Mouse (Mus musculus) cerebellum, adult 8-10 months (tissue): ENCODE data around the gene Tnks1bp1.

ENCODE experiments used
- DNase-seq: peaks from one replicate; pipeline ENCODE4 v3.0.0; 2022

Tnks1bp1 gene

DNA sequence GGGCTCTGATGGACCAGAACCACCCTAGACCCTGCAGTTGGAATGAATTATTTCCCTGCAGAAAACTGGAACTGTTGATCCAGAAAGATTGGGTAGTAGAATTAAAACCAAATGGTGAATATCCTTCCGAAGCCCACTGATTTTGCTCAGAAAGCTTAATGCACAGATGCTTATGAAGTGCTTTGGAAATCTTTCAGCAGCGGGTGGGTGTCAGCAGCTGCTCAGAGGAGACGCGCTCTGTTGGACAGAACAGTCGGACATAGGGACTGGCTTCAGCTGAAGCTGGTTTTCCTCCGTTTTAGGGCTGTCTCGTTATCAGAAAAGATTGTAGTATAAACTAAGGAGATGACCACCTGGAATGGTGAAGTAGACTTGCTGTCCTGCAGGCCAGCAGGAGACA, 4.2 kb upstream of the Tnks1bp1 start:
- DNase-seq: no peak

DNA sequence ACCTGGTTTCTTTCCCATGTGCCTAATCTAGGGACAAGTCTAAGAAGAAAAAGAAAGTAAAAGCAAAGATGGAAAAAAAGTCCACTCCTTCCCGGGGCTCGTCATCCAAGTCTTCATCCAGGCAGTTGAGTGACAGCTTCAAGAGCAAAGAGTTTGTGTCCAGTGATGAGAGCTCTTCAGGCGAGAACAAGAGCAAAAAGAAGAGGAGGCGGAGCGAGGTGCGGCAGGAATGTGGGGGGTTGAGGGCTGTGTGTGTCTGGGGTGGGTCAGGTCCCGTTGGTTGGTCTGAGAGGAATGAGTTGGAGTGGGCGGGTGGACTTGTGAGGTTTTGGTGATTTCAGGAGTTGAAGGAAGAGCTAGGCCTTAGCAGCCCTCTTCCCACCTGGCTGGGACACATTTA, 1.6 kb upstream of the Tnks1bp1 start:
- DNase-seq: no peak

- DNase-seq: no peak
Observed at GRCm38 (mm10) chr2:85047081-85047480, 741 bp upstream of the Tnks1bp1 start.

GRCm38 (mm10) chr2:85048168-85048751, 438 bp downstream of the Tnks1bp1 start:
- DNase-seq: peak; percentile 59

DNA sequence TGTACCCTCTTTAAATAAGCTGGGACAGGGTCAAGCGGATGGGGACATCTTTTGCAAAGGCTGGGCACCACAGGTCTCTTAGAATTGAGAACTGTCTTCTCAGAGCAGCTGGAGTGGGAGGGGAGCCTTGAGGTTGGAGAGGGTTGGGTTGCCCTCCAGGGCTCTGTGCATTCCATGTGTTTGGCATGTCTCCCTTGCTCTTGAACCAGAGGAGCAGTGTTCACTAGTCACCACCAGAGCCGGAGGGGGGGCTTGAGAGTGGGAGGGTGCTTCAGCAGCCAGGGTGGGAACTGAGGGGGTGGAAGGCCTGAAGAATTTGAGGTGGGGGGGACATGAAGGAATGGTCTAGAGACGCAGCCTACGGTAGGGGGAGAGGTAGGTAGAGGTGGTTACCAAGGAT, 1.5 kb downstream of the Tnks1bp1 start:
- no peak for DNase-seq

DNA sequence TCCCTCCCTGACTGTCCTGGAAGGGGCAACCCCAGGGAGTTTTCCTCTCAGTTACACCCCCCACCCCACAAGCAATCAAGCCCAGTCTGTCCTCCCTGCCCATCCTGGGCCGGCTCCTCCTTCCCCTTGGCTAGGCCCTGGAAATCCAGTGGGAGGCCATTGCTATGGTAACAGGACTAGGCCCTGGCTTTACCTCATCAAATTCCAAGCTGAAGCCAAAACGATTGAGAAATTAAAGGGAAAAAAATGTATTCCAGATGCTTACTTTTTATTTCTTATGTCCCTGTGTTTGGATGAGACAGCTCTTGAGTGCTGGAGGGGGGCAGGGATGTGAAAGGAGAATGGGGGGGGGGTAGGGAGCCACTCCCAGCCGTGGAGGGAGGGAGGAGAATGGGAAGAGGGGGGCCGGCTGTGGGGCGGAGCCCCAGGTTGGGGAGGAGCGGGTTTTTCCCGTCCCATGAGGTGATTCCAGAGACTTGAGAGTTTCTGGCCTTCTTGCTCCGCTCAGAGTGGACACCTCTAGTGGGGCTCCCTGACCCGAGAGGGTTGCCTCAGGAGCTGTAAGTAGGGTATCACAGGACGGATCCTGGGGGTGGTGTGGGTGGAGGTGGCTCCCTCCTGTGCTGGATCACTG, 2.3 kb downstream of the Tnks1bp1 start:
- DNase-seq: no peak

DNA sequence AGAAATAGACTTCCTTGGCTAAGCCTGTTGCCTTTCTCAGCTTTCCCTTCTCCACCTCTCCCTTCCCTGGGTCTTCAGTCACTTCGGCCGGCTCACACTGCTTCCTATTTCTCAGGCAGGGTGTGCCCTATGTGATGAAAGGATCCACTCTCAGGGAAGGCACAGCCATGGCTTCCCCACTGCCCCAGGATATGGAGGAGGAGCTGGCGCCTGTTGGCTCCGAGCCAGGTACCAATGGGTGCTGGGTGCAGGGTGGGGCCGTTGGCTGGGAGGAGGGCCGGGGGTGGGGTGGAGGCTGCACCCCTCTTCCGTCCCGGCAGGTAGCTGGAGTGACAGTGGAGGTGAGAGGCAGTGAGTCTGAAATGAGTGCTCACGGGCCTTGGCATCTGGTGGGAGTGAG, 2.9 kb downstream of the Tnks1bp1 start:
- no peak for DNase-seq

- no peak for DNase-seq
Observed at GRCm38 (mm10) chr2:85053192-85053816, 5.5 kb downstream of the Tnks1bp1 start.

DNA sequence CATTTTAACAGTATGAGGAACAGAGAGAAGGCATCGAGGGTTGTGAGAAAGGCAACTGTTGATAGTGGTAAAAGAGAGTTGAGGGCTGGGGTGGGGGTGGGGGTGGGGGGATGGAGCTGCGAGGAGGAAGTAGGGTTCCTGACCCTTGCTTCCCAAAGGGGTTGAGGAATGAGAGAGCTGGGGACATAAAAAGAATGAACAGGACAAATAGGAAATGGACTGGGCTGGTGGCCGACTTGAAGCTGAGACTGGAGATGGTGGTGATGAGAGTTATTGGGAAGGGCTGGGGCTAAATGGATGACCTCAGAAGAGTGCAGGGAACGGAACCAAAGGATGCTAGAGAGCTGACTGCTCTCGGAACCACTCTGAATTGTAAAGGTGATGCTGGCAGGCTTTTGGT, 8.9 kb downstream of the Tnks1bp1 start:
- DNase-seq: no peak

DNA sequence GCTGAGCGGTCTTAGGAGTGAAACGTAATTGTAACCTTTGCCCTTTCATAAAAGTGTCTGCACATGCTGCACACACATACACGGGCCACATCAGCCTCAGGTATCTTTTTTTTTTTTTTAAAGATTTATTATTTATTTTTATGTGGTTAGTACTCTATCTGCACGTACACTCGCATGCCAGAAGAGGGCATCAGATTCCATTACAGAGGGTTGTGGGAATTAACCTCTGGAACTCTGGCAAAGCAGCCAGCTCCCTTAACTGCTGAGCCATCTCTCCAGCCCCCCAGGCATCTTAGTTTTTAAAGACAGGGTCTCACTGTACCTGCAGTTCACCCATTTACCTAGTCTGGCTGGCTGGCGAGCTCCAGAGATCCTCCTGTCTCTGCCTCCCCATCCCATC, 11.9 kb downstream of the Tnks1bp1 start:
- DNase-seq: no peak

- no peak for DNase-seq
Observed at GRCm38 (mm10) chr2:85060591-85061060, 12.8 kb downstream of the Tnks1bp1 start.

DNA sequence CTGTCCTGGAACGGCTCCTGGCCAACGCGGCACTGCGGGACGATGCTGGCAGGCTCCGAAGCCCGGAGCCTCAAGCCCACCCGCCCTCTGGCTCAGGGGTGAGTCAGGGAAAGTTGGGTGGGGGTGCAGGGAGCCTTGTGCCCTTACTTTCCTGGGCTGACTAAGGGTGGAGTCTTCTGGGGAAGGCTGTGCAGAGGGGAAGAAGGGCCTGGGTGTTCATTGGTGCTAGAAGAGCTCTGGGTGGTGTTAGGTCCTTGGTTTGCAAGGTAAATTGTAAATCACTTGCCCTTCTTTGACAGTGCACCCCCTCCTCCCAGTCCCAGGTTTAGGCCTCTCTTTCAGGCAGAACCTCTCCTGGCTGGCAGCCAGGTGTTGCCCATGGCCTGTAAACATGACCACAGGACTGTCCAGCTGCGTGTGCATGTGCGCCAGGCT, 13.3 kb downstream of the Tnks1bp1 start:
- no peak for DNase-seq

- no peak for DNase-seq
Observed at GRCm38 (mm10) chr2:85065141-85065875, 17.5 kb downstream of the Tnks1bp1 start.

DNA sequence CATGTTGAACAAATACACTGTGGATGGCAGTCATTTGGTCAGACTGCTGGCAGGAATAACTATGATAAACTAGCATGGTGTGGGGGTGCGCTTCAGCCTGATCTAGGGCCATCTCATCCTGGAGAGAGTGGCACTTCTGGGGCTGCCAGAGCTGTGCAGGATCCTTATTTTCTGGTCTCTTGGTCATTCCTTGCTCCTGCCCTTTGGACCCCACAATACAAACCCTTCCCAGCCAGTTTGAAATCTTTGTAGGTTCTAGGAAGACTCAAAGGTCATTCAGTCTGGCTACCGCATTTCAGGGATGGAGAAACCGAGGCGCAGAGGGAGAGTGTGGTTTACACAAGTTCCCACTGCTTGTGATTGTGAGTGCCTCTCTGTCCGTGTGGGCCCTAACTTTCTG, 19.1 kb downstream of the Tnks1bp1 start:
- no peak for DNase-seq

- DNase-seq: no peak
Observed at GRCm38 (mm10) chr2:85067903-85068625, 20.2 kb downstream of the Tnks1bp1 start.

DNA sequence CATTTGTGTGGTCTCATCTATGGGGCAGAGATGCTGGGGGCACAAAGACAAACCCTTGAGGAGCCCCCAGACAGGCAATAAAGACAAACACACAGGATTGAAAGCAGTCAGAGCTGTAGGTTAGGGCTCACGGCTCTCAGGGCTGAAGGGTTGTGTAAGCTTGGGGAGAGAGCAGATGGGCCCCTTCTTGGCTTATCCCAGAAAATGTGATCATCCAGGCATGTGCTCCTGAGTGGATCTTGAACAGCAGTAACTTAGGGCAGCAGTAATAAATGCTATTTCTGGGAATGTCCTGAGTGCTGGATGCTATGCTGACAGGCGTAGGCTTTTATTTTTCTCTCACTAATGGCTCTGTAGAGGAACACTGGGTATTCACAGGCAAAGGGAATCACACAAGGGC, 20.8 kb downstream of the Tnks1bp1 start:
- DNase-seq: no peak

- no peak for DNase-seq
Observed at GRCm38 (mm10) chr2:85070086-85070485, 22.3 kb downstream of the Tnks1bp1 start.

DNA sequence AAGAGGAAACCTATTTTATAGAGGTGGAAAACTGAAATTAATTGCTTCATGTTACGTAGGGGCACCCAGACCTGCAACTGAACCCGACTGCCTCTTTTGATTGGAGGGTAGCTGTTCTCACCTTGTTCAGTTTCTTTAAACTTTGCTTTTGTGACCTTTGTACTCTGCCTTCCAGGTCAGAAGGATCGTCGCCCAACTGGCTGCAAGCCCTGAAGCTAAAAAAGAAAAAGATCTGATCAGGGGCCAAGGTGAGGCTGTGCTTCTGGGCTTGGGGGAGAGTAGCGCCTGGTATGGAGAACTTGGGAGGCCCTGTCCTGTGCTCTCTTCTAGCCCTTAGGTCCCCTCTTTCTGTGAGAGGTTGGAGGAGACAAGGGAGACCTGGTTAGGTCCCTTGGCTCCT, 24.1 kb downstream of the Tnks1bp1 start:
- no peak for DNase-seq

- no peak for DNase-seq
Observed at GRCm38 (mm10) chr2:85073751-85074150, 25.9 kb downstream of the Tnks1bp1 start.

DNA sequence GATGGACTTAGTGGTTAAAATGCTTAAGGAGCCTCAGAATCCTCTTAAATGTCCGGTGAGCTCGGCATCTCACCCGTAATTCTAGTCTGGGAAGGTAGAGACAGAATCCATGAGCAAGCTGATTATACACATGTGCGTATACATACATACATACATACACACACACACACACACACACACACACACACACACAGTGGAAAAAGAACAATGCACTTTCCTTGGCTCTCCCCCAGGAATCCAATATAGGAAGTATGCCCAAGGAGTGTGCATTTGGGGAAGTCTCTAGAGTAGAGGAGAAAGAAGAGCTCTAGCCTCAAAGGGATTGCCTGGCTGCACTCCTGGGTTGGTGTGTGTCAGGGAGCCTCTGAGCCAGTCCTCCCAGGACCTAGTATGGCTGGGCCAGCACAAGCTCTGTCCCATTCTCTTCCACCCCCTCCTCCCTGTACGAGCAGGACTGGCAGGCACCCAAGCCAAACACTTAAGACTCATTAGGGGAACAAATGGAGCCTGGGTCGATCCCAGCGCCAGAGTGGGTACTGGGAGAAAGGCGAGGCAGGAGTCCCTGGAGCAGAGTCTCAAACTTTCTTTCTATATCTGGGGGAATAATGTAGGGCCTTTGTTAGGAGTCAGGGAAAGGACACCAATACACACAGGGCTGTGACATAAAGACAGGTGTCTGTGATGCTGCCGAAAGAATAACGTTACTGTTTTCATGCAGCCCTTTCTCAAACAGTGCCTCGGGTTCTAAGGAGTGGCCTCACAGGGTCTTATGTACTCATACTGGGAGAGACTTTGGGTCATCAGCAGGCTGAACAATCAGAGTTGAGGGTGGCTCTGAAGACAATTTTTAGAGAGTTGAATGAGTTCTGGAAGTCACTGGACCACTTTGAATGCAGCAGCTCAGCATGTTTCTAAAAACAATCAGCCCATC, 41.2 kb downstream of the Tnks1bp1 start:
- no peak for DNase-seq

GRCm38 (mm10) chr2:85091325-85091724, 43.5 kb downstream of the Tnks1bp1 start:
- DNase-seq: no peak

GRCm38 (mm10) chr2:85093376-85093775, 45.6 kb downstream of the Tnks1bp1 start:
- DNase-seq: no peak
